Mouse (Mus musculus) retina, postnatal 1 day (tissue): ENCODE measurements around the gene Prl3d2.
"Not testable (repeated sequence)": the region's sequence is repeated elsewhere in the genome, so short reads cannot be mapped to it uniquely, and the experiment has no call there.

Experiments
- DNase-seq: peaks from one replicate; pipeline ENCODE4 v3.0.0-alpha.2; 2012

The Prl3d2 gene

DNA sequence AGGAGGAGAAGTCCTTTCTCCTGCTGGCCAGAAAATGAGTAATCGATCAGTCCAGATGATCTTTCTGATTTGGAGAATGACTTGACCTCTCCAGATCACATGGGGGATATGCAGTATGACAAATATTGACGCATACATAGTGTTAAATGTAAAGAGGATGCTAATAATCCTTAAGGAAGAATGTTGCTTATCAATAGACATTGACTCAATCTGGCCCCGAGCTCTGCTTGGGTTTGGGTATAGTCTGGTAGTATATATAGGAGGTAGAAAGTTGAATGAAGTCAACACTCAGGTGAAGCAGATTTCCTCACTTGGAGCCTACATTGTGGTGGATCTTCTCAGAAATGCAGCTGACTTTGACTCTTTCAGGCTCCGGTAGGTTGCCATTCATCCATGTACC, at the start of gene Prl3d2:
Gene Prl3d2 (plus strand): TSS at position 301 of the 400 bp plus-strand sequence.
- DNase-seq, result not testable (repeated sequence)

DNA sequence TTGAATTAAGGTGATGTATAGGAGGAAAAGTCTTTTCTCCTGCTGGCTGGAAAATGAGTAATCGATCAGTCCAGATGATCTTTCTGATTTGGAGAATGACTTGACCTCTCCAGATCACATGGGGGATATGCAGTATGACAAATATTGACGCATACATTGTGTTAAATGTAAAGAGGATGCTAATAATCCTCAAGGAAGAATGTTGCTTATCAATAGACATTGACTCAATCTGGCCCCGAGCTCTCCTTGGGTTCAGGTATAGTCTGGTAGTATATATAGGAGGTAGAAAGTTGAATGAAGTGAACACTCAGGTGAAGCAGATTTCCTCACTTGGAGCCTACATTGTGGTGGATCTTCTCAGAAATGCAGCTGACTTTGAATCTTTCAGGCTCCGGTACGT, 27.6 kb upstream of the Prl3d2 start, which contains the start of gene Prl3d1:
Gene Prl3d1 (plus strand): TSS at position 301 of the 400 bp plus-strand sequence.
- DNase-seq, result not testable (repeated sequence)

GRCm38 (mm10) chr13:27148264-27148663, 26.8 kb downstream of the Prl3d2 start:
- no peak for DNase-seq

- not testable (repeated sequence) for DNase-seq
Measured at GRCm38 (mm10) chr13:27156490-27156889, 35.0 kb downstream of the Prl3d2 start, which contains the start of gene Prl3d3. Prl3d3 (plus strand) TSS chr13:27156790.
